Mouse (Mus musculus): ENCODE results near the gene Fev.

Fev gene

DNA sequence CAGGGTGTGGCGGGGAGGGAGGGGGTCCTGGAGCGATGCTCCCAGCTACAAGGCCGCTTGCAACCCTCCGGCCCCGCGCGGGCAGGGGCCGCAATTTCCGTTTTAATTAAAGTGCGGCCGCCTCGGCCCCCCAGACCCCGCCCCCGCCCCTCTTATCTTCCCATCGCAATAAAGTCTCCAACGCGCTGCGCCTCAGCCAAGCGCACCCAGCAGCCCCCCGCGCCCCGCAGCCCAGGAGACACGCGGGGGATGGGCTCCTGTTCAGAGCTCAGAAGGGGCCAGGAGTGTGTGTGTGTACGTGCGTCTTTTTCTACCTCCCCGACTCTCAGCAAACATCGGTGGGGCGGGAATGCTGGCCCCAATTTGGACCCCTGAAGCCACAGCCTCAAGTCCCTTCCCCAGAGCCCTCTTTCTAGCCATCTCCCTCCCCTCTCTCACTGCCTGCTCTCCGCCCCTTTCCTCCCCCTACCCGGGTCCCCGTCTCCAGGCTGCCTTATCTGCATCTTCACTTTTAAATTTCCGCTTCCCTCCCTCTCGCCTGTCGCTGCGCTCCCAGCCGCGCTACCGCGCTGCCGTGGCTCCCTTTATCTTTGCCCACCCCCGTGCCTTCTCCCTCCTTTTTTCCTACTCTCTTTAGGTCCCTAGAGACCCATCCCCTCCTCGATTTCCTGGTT is at the start of gene Fev:
Fev (minus strand) TSS at position 51 of the 674 bp plus-strand sequence.
- DNase-seq (ENCODE audit: low spot score), result no peak

GRCm38 (mm10) chr1:74927621-74928296 is 42.5 kb upstream of the Fev start:
- no peak for DNase-seq (ENCODE audit: low spot score)

DNA sequence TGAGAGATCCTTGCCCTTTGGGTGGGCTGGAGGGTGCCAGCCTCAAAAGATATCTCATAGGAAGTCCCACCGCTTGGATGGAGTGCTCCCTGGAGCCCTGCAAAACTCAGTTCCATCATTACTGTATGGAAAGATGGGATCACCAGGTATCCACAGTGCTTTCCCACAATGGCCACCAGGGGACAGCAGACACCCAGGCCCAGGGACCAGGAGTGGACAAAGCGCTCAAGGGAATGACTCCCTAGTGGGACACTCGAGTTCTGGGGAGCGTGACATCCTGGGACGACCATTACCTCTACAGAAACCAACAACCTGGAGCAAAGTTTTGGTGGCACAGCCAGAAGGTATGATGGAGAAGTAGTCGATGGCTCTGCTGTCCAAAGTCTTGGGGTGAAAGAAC is 41.5 kb upstream of the Fev start:
- DNase-seq (ENCODE audit: low spot score), result no peak

DNA sequence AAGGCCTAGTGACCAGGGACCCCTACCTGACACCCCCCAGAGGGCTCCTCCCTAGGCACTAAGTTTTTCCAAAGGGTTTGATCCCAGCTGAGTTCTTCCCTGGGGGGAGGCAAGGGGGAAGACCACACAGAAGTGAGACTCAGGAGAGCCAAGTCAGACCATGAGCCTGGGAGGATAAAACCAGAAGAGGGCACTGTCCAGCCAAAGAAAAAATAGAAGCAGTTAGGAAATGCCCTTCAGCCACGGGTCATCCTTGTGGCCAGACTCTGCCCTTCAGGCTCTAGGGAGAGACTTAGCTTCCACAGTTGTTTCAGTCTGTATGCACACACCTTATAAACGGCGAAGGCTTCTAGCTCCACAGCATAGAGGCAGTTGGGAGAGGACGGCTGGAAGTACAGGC is 39.2 kb upstream of the Fev start:
- no peak for DNase-seq (ENCODE audit: low spot score)

DNA sequence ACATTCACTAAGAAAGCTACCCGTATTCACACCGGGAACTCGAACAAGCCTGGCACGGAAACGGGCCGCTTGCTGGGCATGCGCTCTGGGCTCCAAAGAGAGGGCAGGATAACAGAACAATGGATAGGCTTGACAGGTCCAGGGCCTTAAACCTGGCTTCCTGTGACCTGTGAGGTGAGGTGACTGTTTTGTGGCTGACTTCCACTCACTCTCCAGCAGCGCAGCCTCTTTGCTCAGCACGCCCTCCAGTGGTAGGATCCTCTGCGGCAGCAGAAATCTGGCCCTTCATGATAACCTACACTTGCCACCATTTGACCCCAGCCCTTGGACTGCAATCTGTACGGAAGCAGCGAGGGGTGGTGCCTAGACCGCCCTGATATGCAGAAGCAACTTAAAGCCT is 30.5 kb upstream of the Fev start:
- DNase-seq (ENCODE audit: low spot score), result no peak

DNA sequence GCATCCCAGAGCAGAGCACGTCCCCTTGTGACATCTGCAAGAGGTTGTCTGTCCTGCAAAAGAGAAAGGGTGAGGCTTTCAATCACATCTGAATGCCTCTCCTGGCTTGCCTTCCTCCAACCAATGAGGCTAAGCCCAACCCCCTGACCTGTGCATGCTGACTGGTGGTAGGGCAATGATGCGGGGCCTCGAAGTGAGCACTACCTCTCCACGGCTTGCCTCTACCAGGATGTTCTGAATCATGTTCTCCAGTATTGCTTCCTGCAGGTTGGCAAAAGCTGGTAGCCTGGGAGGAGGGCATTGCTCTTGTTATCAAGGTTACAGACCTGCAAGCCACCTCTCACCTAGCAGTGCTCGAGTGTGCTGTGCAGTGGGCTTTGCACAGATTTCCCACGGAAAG is 17.0 kb upstream of the Fev start:
- no peak for DNase-seq (ENCODE audit: low spot score)

DNA sequence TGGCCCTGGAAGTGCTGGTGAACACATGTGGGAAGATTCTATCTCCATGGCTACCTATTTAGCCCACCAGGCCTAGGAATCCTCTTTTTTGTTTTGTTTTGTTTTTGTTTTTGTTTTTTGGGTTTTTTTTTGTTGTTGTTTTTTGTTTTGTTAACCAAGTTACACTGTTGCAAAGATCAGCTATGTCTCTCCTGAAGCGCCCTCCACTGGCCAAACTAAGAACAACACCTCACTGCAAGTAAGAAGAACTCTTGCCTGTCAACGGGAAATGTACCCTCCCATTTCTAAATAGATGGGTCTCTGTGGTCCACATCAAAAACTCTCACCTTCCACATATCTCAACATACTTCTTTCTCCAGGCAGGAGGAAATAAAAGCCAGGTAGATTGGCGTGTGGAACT is 16.5 kb upstream of the Fev start:
- peak; percentile 13 for DNase-seq (ENCODE audit: low spot score)

DNA sequence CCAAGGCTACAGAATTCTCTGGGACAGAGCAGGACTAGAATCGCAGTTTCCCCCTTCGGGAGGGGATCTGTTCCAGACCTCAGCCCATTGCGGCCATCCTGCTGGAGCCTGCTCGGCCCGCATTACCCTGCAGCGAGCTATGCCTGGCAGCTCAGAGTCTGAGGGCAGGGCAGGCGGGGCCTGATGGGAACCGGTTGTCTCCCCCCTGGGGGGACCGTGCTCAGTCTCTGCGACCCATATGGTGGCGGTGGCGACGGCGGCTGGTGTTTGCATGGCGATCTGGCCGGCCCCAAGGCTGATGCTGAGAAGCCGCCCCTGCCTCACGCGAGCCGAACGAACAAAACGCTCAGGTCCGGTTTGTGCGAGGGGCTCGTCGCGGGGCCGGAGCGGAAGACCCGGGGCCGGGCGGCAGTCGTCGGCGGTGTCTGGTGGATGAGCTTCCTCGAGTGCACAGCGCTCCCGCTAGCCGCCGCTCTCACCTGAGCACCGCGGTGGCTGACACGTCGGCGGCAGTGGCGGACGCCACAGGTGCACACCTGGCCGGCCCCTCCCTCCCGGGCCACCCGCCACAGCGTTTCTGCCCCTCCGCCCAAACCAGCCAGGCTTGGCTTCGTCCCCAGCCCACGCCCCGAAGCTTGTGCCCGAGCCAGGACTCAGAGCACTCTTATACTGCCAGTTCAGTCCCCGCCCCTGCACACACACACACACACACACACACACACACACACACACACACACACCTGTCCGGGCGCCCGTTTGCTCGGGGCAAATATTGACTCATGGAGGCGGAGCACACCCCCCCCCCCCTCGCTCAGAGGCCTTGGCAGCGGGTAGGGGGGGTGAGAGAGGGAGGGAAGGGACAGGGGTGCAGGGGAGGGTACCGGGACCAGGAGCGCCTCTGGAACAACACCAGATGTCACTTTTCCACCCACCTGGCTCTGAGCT is 15.4 kb upstream of the Fev start:
- DNase-seq (ENCODE audit: low spot score), result no peak

DNA sequence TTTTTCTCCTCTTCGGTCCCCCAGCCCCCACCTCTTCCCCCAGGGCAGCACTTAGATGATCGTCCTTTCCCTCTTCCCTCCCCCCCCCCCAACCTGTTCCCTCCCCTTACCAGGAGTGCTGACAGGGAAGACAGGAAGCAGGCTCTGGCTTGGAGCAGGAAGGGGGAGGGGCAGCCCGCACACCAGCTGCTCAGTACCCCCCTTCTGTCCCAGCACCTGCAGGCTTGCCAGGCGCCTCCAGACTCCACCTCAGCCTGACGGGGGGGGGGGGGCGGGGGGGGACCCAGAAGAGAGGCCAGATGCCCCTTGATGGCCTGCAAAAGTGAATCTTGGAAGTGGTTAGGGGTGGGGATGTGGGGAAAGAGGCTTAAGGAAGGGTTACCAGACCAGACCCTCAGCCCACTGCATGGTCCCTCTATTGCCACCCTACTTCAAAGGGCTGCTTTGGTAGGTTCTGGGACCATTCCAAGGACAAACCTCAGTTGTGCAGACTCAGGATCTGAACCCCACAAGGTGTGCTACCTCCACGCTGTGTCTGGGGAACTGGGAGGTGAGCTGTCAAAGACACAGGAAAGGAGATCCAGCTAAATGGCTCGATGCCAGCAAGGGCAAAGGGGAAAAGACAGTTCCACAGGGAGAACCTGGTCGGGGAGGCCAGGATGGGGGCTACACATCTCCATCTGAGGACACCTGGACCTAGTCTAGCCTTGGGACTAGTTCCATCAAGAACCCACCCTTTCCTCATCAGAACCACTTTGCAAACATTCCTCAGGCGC is 13.6 kb upstream of the Fev start:
- no peak for DNase-seq (ENCODE audit: low spot score)

DNA sequence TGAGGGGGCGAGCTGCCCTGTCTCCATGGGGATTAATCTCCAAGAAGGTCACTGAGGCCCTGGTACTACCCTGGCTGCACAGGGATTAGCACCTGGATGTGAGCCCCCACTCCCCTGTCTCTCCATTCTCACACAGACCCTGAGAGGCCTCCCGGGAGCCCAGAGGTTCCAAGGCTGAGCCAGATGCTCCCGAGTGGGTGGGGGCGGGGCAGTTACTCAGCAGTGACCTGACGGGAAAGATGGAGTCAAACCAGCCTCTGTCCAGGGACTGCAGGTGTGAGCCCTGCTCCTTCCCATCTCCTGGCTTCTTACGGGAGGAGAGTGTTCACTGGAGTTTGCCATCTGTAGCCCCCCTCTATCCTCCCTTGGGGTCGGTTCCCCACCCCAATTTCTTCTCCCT is 12.8 kb upstream of the Fev start:
- no peak for DNase-seq (ENCODE audit: low spot score)

DNA sequence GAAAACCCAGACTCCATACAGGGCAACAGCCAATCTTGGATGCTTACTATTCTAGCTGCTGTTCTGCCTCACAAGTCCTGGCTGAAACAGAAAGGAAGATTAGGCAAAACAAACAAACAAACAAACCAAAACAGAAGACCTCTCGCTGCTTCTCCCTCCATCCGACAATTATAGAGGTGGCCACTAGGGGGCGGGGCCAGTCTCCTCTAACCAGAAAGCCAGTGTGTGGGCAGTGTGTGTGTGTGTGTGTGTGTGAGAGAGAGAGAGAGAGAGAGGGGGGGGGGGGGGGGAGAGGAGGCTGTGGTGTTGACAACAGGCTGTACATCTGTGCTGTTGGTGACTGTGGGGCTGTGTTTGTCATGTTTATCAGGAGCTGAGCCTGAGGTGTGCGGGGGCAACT is 9.7 kb upstream of the Fev start:
- DNase-seq (ENCODE audit: low spot score), result peak; percentile 13

- no peak for DNase-seq (ENCODE audit: low spot score)
These were observed 8.1 kb upstream of the Fev start, which contains the start of gene Cryba2 for GRCm38 (mm10) chr1:74893134-74893855. Gene Cryba2 (minus strand): TSS chr1:74893143.

DNA sequence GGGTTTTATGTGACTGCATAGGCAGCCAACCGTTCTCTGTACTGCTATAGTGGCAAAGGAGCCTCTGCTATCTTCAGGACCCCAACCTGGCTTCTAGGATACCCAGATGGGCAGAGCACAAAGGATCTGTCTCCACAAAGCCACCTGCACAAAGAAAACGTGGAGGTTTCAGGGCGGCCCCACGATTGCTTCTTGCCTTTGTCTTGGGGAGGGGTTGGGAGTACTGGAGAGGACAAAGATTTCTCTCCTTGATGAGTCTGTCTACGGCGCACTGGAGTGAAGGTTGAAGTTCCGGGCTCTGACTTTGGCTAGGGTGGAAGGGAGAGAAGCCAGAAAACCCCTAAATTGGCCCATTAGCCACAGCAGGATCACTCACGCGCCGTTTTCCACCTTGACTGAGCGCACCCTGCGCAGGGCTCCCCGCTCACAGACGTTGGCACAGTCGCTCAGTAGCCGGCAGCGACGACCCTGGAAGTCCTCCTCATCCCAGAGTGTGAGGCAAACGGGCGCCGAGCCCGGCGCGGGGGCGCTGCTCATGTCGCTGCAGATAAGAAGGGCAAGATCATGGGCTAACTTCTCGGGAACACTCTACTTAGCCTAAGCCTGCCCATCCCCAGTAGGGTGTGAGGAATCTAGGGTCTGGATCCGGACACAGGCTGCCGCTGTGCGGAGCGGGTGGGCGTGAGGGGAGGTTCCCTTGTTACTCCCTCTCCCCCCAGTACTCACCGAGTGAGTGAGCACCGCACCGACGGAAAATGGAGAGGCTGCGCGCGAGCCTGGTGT is 7.3 kb upstream of the Fev start:
- no peak for DNase-seq (ENCODE audit: low spot score)

DNA sequence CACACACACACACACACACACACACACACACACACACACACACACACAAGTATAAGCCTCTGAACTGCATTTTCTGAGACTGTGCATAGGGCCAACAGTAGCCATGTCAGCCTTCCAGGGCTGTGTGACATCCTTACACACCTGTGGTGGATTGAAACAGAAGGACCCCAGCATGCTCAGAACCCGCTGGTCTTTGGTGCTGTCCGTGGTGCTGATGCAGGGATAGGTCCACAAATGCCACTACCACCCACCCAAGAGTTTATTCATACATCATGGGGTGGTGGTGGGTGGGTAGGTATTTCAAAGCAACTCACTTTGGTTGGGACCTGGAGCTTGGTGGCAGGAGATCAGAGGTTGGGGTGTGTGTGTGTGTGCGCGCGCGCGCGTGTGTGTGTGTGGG is 6.3 kb upstream of the Fev start:
- no peak for DNase-seq (ENCODE audit: low spot score)

GRCm38 (mm10) chr1:74884196-74885141 is 750 bp downstream of the Fev start:
- DNase-seq (ENCODE audit: low spot score), result no peak

DNA sequence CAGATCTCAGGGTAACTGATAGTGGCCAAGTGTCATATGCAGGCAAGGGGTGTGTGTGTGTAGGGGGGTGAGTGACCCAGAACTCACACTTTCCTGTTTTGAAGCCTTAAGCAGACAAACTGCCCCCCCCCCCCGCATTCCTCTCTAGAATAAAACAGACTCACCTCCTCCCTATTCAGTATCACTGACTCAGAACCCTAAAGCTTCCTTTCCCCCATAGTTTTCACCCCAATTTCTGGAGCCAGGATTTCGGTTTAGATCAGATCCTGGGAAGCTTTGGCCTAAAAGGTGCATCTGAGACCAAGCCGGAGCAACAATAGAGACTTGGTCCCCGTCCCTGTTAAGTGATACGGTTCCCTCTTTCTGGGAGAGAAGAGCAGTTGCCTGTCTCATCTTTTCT is 1.8 kb downstream of the Fev start:
- DNase-seq (ENCODE audit: low spot score), result no peak

DNA sequence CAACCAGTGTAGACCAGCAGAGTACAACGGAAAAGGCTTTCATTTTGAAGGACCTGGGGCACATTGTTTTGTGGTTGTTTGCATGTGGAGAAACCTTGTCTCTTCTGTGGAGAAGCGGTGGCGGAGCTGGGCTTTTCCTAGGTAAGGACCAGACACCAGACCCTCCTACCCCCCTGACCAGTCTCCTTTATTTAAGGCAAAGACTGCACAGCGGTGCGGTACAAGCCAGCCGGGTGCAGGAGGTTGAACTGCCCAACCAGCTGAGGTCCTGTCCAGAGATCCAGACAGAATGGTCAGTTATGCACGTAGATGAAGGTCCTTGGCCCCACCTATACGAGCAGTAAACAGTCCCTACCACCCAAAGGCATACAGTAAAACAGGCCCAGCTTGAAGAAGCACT is 2.4 kb downstream of the Fev start:
- no peak for DNase-seq (ENCODE audit: low spot score)

- DNase-seq (ENCODE audit: low spot score), result no peak
These were observed 3.0 kb downstream of the Fev start for GRCm38 (mm10) chr1:74882055-74882734.

All from spleen, adult 12 weeks (tissue).